Mouse (Mus musculus) inflammation-experienced regulatory T-cells, adult 6 months (primary cell): ENCODE data around the gene Smyd3. TPM values are rescaled to one million over a fixed set of nuclear protein-coding genes. Genes with fewer than 3 reads are reported as not detected.

Source experiments
- ATAC-seq: one replicate; pipeline ENCODE4 v1.8.0; 2017
- polyA plus RNA-seq, 3 experiments: library from polyadenylated mRNA; unstranded; fragments of 100-300 nt; shearing (Covaris generic); gene quantifications; one replicate each; pipeline ENCODE4 v1.2.1; 2017

Gene Smyd3
- polyA plus RNA-seq, 3 experiments from 2014 or later, result 17.9 to 46.5 (median 40.8) TPM

DNA sequence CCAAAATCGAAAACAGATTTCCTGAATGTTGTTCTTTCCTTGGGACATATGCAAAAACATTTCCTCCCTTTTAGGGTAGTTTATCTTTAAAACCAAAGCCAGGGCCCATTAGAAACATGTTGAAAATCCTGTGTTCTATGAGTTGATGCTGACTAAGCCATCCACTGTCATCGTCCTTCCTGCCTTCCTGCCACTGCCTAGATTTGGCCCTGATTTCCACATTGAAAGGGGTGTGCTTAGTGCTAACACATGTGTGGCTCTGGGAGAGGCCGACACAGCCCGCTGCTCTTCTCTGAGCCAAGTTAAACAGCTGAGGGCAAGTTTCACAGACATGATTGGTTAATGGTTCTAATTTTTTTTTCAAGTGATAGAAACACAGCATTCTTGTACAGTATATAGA lies 581.4 kb downstream of the Smyd3 start:
- no peak for ATAC-seq

- ATAC-seq, result no peak
These were observed 583.7 kb downstream of the Smyd3 start for GRCm38 (mm10) chr1:178933953-178934637.

GRCm38 (mm10) chr1:178929531-178929930 lies 588.3 kb downstream of the Smyd3 start:
- ATAC-seq, result no peak

- no peak for ATAC-seq
These were observed 593.2 kb downstream of the Smyd3 start for GRCm38 (mm10) chr1:178924492-178925183.

DNA sequence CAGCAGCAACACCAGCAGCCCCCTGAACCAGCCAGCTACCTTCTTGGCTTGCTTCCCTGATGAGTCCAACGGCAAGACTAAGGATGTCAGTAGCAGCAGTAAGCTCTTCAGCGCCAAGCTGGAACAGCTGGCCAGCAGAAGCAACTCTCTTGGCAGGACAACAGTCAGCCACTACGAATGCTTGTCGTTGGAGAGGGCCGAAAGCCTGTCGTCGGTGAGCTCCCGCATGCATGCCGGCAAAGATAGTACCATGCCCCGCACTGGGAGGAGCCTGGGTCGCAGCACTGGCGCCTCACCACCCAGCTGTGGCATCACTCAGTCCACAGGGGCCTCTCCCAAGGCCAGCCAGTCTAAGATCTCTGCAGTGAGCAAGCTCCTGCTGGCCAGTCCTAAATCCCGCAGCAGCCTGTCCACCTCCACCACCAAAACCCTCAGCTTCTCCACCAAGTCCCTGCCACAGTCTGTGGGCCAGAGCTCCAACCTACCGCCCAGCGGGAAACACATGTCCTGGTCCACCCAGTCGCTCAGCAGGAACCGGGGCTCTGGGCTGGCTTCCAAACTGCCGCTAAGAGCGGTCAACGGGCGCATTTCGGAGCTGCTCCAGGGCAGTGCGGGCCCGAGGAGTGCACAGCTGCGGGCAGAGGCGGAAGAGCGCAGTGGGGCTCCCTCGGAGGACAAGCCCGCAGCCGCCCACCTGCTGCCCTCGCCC lies 600.5 kb downstream of the Smyd3 start:
- ATAC-seq, result no peak

GRCm38 (mm10) chr1:178915056-178915455 lies 602.8 kb downstream of the Smyd3 start:
- ATAC-seq, result no peak

- ATAC-seq, result no peak
These were observed 604.7 kb downstream of the Smyd3 start for GRCm38 (mm10) chr1:178912936-178913716.

DNA sequence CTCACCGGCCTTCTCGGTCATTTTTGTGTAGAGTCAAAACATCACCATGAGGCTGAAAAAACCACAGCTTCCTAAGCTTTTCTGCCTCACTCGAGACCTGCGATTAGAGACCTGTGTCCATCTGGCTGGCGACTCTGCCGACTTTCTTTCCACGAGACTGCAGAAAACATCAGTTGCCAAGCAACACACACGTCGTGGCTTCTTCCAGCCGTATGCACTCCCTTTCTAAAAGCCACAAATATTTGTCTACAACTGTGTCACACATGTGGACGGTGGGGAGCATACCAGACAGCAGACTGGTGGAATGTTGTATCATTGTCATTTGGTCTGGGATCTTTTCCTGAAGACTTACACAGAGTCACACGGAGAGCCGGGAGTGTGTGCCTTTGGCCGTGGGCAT lies 606.9 kb downstream of the Smyd3 start:
- ATAC-seq, result no peak

Other genes starting within 250 kb of the Smyd3 start
- gene Tfb2m, start 28.2 kb upstream of the Smyd3 start, polyA plus RNA-seq, result 10 to 100 TPM; 23.8 to 31.8 (median 27.3) TPM
- 10 to 100 TPM; 10.6 to 16.1 (median 16.0) TPM for gene Cnst, start 28.3 kb upstream of the Smyd3 start, polyA plus RNA-seq
- 10 to 100 TPM in 2 of 3 experiments, 1 to 10 TPM in 1; 3.8 to 19.0 (median 14.8) TPM for gene Sccpdh, start 150.2 kb upstream of the Smyd3 start, polyA plus RNA-seq
- gene Kif28, start 227.2 kb upstream of the Smyd3 start, polyA plus RNA-seq, result not detected